Mouse (Mus musculus) CH12.LX (cell line): ENCODE measurements at regions not wholly inside any gene's neighbourhood (a gene's known extent, or its start where the extent isn't known, plus 50 kb on each side); places are given as distances from the start of the nearest gene placed in this dataset.

Experiments
- DNase-seq: peaks from one replicate; pipeline ENCODE4 v3.0.0-alpha.2; 2013; ENCODE audit errors: extremely low read depth
- H3K27ac ChIP-seq: 2 replicates; pipeline ENCODE4 v1.5.1; 2012; ENCODE audit warnings: low read depth, mild to moderate bottlenecking, control low read depth, moderate library complexity; ENCODE audit not compliant: insufficient read depth
- H3K27me3 ChIP-seq: replicated peaks from 2 replicates; pipeline ENCODE3; 2012; ENCODE audit warnings: inconsistent platforms
- H3K36me3 ChIP-seq, 2 experiments: replicated peaks in 1 of 2; 2 replicates each; pipeline versions ENCODE3 to v1.6.1; 2012; ENCODE audit warnings: inconsistent platforms in 1 of 2, low read length in 1 of 2, mild to moderate bottlenecking in 1 of 2, mixed read lengths in 1 of 2, moderate library complexity in 1 of 2; ENCODE audit not compliant: control insufficient read depth in 1 of 2, insufficient read depth in 1 of 2
- H3K4me1 ChIP-seq, 2 experiments: 2 replicates each; pipeline ENCODE4 v1.6.1; 2012; ENCODE audit warnings: inconsistent platforms in 1 of 2, moderate library complexity in 1 of 2; ENCODE audit not compliant: insufficient read depth in 2 of 2, control insufficient read depth in 1 of 2
- H3K4me2 ChIP-seq: 2 replicates; pipeline ENCODE4 v1.6.1; 2012; ENCODE audit warnings: low read depth, mild to moderate bottlenecking, control low read depth; ENCODE audit not compliant: poor library complexity, insufficient read depth, severe bottlenecking
- H3K4me3 ChIP-seq, 3 experiments: fragments of 150-350 bp in 1 of 3; sonication (generic) in 1 of 3; replicated peaks in 1 of 3; 2 replicates each; pipeline versions ENCODE3 to v1.5.1; 2011 to 2012; ENCODE audit warnings: low read depth in 2 of 3, low read length in 2 of 3, mild to moderate bottlenecking in 2 of 3, moderate library complexity in 2 of 3, control low read depth in 1 of 3, improper control_type of control experiment in 1 of 3, inconsistent platforms in 1 of 3, mixed read lengths in 1 of 3; ENCODE audit not compliant: poor library complexity in 1 of 3
- H3K79me2 ChIP-seq: replicated peaks from 2 replicates; pipeline ENCODE4 v1.6.1; 2012; ENCODE audit warnings: mild to moderate bottlenecking, moderate library complexity; ENCODE audit not compliant: control insufficient read depth, poor library complexity, insufficient read depth, severe bottlenecking; ENCODE audit errors: extremely low read depth
- H3K9ac ChIP-seq: 2 replicates; pipeline ENCODE4 v1.6.1; 2012; ENCODE audit warnings: low read depth, mild to moderate bottlenecking, control low read depth, moderate library complexity; ENCODE audit not compliant: insufficient read depth
- H3K9me3 ChIP-seq: replicated peaks from 2 replicates; pipeline ENCODE3; 2012; ENCODE audit warnings: low read length, inconsistent platforms, mixed read lengths
- CHD2 ChIP-seq: IDR thresholded peaks from 2 replicates; pipeline ENCODE4 v1.6.1; 2011; ENCODE audit warnings: low read length, improper control_type of control experiment
- CTCF ChIP-seq, 2 experiments: IDR thresholded peaks in 1 of 2; conservative IDR thresholded peaks in 1 of 2; 2 replicates each; pipeline ENCODE4 v1.5.1; 2011 to 2012; ENCODE audit warnings: low read depth in 2 of 2, low read length in 2 of 2, improper control_type of control experiment in 1 of 2, inconsistent platforms in 1 of 2, mild to moderate bottlenecking in 1 of 2, moderate library complexity in 1 of 2
- ELF1 ChIP-seq: IDR thresholded peaks from 2 replicates; pipeline ENCODE4 v1.6.1; 2014; ENCODE audit warnings: low read depth, mild to moderate bottlenecking, inconsistent platforms, low read length, improper control_type of control experiment
- EP300 ChIP-seq: IDR thresholded peaks from 2 replicates; pipeline ENCODE4 v1.6.1; 2011; ENCODE audit warnings: low read length, improper control_type of control experiment
- ETS1 ChIP-seq: conservative IDR thresholded peaks from 2 replicates; pipeline ENCODE4 v1.6.1; 2012; ENCODE audit warnings: low read depth, mild to moderate bottlenecking, inconsistent platforms, low read length, improper control_type of control experiment, moderate library complexity
- JUN ChIP-seq: IDR thresholded peaks from 2 replicates; pipeline ENCODE4 v1.6.1; 2011; ENCODE audit warnings: low read depth, mild to moderate bottlenecking, low read length, improper control_type of control experiment, moderate library complexity; ENCODE audit not compliant: insufficient read depth
- JUND ChIP-seq: conservative IDR thresholded peaks from 2 replicates; pipeline ENCODE4 v1.6.1; 2011; ENCODE audit warnings: low read depth, low read length, improper control_type of control experiment
- KAT2A ChIP-seq: IDR thresholded peaks from 2 replicates; pipeline ENCODE4 v1.6.1; 2012; ENCODE audit warnings: low read length, improper control_type of control experiment, inconsistent platforms; ENCODE audit not compliant: insufficient replicate concordance
- MAX ChIP-seq: IDR thresholded peaks from 2 replicates; pipeline ENCODE4 v1.6.1; 2011; ENCODE audit warnings: low read length, improper control_type of control experiment
- MAZ ChIP-seq: IDR thresholded peaks from 2 replicates; pipeline ENCODE4 v1.6.1; 2012; ENCODE audit warnings: low read depth, mild to moderate bottlenecking, inconsistent platforms, low read length, improper control_type of control experiment, moderate library complexity
- MEF2A ChIP-seq: IDR thresholded peaks from 2 replicates; pipeline ENCODE4 v1.6.1; 2014; ENCODE audit warnings: low read depth, mild to moderate bottlenecking, inconsistent platforms, low read length, improper control_type of control experiment, borderline replicate concordance
- MYC ChIP-seq: IDR thresholded peaks from 2 replicates; pipeline ENCODE4 v1.6.1; 2011; ENCODE audit warnings: low read depth, mild to moderate bottlenecking, improper control_type of control experiment, low read length
- NELFE ChIP-seq: IDR thresholded peaks from 2 replicates; pipeline ENCODE4 v1.6.1; 2011; ENCODE audit warnings: low read depth, low read length, improper control_type of control experiment
- POLR2A ChIP-seq: IDR thresholded peaks from 2 replicates; pipeline ENCODE4 v1.6.1; 2011; ENCODE audit warnings: low read depth, mild to moderate bottlenecking, improper control_type of control experiment, low read length
- RAD21 ChIP-seq: IDR thresholded peaks from 2 replicates; pipeline ENCODE4 v1.6.1; 2011; ENCODE audit warnings: low read depth, mild to moderate bottlenecking, low read length, improper control_type of control experiment, moderate library complexity
- RCOR1 ChIP-seq: conservative IDR thresholded peaks from 2 replicates; pipeline ENCODE4 v1.6.1; 2012; ENCODE audit warnings: low read depth, mild to moderate bottlenecking, inconsistent platforms, low read length, improper control_type of control experiment
- SMC3 ChIP-seq: IDR thresholded peaks from 2 replicates; pipeline ENCODE4 v1.6.1; 2011; ENCODE audit warnings: low read depth, low read length, improper control_type of control experiment
- TCF12 ChIP-seq: IDR thresholded peaks from 2 replicates; pipeline ENCODE4 v1.6.1; 2014; ENCODE audit warnings: low read depth, mild to moderate bottlenecking, inconsistent platforms, low read length, improper control_type of control experiment
- UBTF ChIP-seq: IDR thresholded peaks from 2 replicates; pipeline ENCODE4 v1.6.1; 2012; ENCODE audit warnings: low read depth, mild to moderate bottlenecking, inconsistent platforms, low read length, improper control_type of control experiment, moderate library complexity
- USF2 ChIP-seq: conservative IDR thresholded peaks from 2 replicates; pipeline ENCODE4 v1.6.1; 2011; ENCODE audit warnings: low read depth, low read length, improper control_type of control experiment
- ZC3H11A ChIP-seq: IDR thresholded peaks from 2 replicates; pipeline ENCODE4 v1.6.1; 2012; ENCODE audit warnings: low read depth, mild to moderate bottlenecking, inconsistent platforms, low read length, improper control_type of control experiment
- ZKSCAN1 ChIP-seq: IDR thresholded peaks from 2 replicates; pipeline ENCODE4 v1.6.1; 2012; ENCODE audit warnings: low read depth, inconsistent platforms, low read length, improper control_type of control experiment, borderline replicate concordance
- ZMIZ1 ChIP-seq: IDR thresholded peaks from 2 replicates; pipeline ENCODE4 v1.6.1; 2012; ENCODE audit warnings: low read depth, mild to moderate bottlenecking, inconsistent platforms, low read length, improper control_type of control experiment
- dilution Hi-C: fragments of 300-500 bp; cut with MboI; formaldehyde crosslinking; loops from 2 replicates; pipeline ENCODE4 v1.14.3; 2020; ENCODE audit warnings: low sequenced_read_pairs; ENCODE audit not compliant: extremely low pct_unique_long_range_greater_than_20kb, extremely low pct_ligation_motif_present
- in situ Hi-C: fragments of 300-500 bp; cut with MboI; formaldehyde crosslinking; loops from 3 replicates; pipeline ENCODE4 v1.14.3; 2019; ENCODE audit warnings: low sequenced_read_pairs, low pct_ligation_motif_present, low pct_unique_long_range_greater_than_20kb, mixed read lengths

- Histone ChIP-seq H3K9me3 (no peaks in the 10 kb centered on the region), H3K79me2 (no peaks in the 10 kb centered on the region), H3K9ac (no peak overlapping the region), H3K4me2 (no peak overlapping the region), H3K36me3 (no peaks in the 10 kb centered on the region), H3K27ac (no peak overlapping the region), H3K4me3 (no peak overlapping the region), H3K4me1 (no peaks in the 10 kb centered on the region)
- dilution Hi-C loops (no loop called here), in situ Hi-C loops (no loop called here)
- DNase-seq, result no peak
- TF ChIP-seq EP300 (no peak), SMC3 (no peak), KAT2A (no peak), JUND (no peak), TCF12 (no peak), USF2 (no peak), CTCF (conservative IDR thresholded peaks at IDR 0.05 in 1 of 2, IDR thresholded peaks at IDR 0.05 in 1 of 2; ENCODE audit: low read depth in 2 of 2, low read length in 2 of 2) (no peak), CHD2 (no peak), RCOR1 (no peak), POLR2A (no peak), ZMIZ1 (no peak), ETS1 (no peak), ELF1 (no peak), JUN (no peak), ZKSCAN1 (no peak), MEF2A (no peak), UBTF (no peak), MAX (no peak), ZC3H11A (no peak), RAD21 (no peak)
- TF ChIP-seq, all 38 proteins: peak for 0
- H3K27me3 ChIP-seq, result no peaks in the 10 kb centered on the region
These were observed 324.5 kb upstream of the Runx1 start for GRCm38 (mm10) chr16:93150451-93150850.

GRCm38 (mm10) chr16:93147525-93148222 lies 321.7 kb upstream of the Runx1 start:
- dilution Hi-C loops, result no loop called here
- Histone ChIP-seq H3K4me3 (no peak overlapping the region), H3K27ac (no peak overlapping the region), H3K36me3 (no peaks in the 10 kb centered on the region), H3K9me3 (no peaks in the 10 kb centered on the region), H3K27me3 (no peaks in the 10 kb centered on the region), H3K79me2 (no peaks in the 10 kb centered on the region), H3K9ac (no peak overlapping the region), H3K4me1 (0 out of 4 replicates have a peak, but pooled peaks cover 0 to 3% of the 10 kb centered on the region in 2 experiments), H3K4me2 (no peak overlapping the region)
- TF ChIP-seq USF2 (no peak), CTCF (conservative IDR thresholded peaks at IDR 0.05 in 1 of 2, IDR thresholded peaks at IDR 0.05 in 1 of 2; ENCODE audit: low read depth in 2 of 2, low read length in 2 of 2) (no peak), TCF12 (no peak), CHD2 (no peak), ETS1 (no peak), MAZ (no peak), JUN (no peak), NELFE (no peak), ELF1 (no peak), JUND (no peak), MYC (no peak), ZMIZ1 (no peak)
- DNase-seq, result no peak
- in situ Hi-C loops, result loop anchor here (25.0 kb wide), 2 partner anchors 310 to 585 kb away; partner anchors contain the start of gene Runx1
